Mouse (Mus musculus): Measurements from ENCODE around the gene Slc27a2.
"Not testable (repeated sequence)": the region's sequence is repeated elsewhere in the genome, so short reads cannot be mapped to it uniquely, and the experiment has no call there.

DNA sequence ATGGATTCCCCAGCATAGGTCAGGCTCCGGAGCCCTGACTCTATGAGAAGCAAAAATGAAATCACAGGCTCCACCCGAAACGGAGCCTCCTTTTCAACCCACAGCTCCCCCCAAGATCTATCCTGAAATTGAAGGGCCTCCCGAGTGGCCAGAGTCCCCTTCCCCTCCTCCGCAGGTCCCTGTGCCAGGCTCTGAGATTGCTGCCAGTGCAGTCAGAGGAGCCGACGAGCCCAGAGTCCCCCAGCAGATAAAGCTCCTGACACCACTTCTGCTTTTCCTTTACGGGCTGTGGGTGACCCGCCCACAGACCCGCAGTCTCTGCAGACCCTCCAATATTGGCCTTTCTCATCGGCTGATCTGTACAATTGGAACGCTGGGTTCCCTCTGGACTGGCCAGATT is 57.4 kb downstream of the Slc27a2 start:
- not testable (repeated sequence) for TF ChIP-seq CTCF (IDR thresholded peaks at IDR 0.05; ENCODE audit: borderline replicate concordance, extremely low read depth, insufficient read depth, insufficient read length); POLR2A (IDR thresholded peaks at IDR 0.05; ENCODE audit: borderline replicate concordance, extremely low read depth, insufficient read depth, insufficient read length, poor library complexity, severe bottlenecking)
